Mouse (Mus musculus) limb, embryonic 10.5 days (tissue): ENCODE results near the gene Stx12. TPM values are rescaled to one million over a fixed set of nuclear protein-coding genes. Genes with fewer than 3 reads are reported as not detected.
"Not testable (repeated sequence)": the region's sequence is repeated elsewhere in the genome, so short reads cannot be mapped to it uniquely, and the experiment has no call there.

Source experiments
- DNase-seq: peaks from one replicate; pipeline ENCODE4 v3.0.0-alpha.2; 2017; ENCODE audit warnings: low spot score
- H3K27ac ChIP-seq: fragments of 300-500 bp; sonication (generic); 2 replicates; pipeline ENCODE4 v1.5.1; 2016; ENCODE audit warnings: mild to moderate bottlenecking
- H3K27me3 ChIP-seq: fragments of 300-500 bp; sonication (generic); 2 replicates; pipeline ENCODE4 v1.6.1; 2016; ENCODE audit warnings: low read depth, mild to moderate bottlenecking; ENCODE audit not compliant: poor library complexity, severe bottlenecking
- H3K36me3 ChIP-seq: fragments of 300-500 bp; sonication (generic); 2 replicates; pipeline ENCODE4 v1.6.1; 2016; ENCODE audit warnings: mild to moderate bottlenecking, moderate library complexity
- H3K4me1 ChIP-seq: fragments of 300-500 bp; sonication (generic); 2 replicates; pipeline ENCODE4 v1.6.1; 2016
- H3K4me3 ChIP-seq: fragments of 300-500 bp; sonication (generic); 2 replicates; pipeline ENCODE4 v1.5.1; 2016; ENCODE audit warnings: mild to moderate bottlenecking, moderate library complexity
- H3K9me3 ChIP-seq: fragments of 300-500 bp; sonication (generic); replicated peaks from 2 replicates; pipeline ENCODE4 v1.6.1; 2016; ENCODE audit warnings: mild to moderate bottlenecking
- WGBS: fragments of 180-500 bp; shearing (Covaris S2); methylation state at CpG from one replicate; pipeline ENCODE4 v1.1.7; 2016; 5-methylcytosine and 5-hydroxymethylcytosine counted together
- polyA plus RNA-seq: library from polyadenylated mRNA; unstranded; fragments of >200 nt; fragmentation: Nextera tagmentation; extraction: Ambion mirVana; gene quantifications from 2 replicates; pipeline ENCODE4 v1.2.1, GENCODE M21; 2016

The Stx12 gene
- polyA plus RNA-seq = 45.4 and 52.9 TPM in 2 replicates

DNA sequence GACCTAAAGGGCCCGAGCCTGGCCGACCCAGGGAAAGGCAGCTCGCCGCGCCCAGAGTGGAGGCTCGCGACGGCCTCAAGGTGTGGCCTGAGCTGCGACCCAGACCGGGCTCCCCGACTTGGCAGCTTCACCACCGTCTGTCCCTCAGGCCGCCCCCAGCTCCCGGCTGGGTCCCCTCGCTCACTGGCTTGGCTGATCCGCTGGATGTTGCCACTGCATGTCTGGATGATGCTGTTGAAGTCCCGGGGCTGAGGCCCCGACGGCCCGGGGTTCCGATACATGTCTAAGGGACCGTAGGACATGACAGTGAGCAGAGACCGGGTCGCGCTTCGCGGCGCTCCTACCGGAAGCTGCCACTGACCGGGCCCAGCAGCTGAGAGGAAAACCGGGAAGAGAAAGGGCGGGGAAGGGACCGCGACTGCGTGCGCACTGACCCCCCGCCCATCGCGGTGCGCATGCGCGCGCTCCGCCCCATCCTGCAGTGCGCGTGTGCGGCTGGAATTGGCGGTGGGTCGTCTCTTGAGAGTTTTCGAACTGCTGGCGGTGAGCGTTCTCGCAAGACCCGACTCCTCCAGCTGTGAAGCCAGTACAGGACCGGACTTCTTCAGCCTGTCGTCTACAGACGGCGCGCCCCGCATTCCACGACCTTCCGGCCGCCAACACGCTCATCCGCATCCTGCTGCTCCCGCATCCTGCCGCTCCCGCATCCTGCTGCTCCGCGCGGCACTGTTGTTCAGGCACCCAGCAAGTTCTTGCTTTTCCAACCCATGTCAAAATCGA is at the start of gene Stx12:
Gene Stx12 (minus strand): TSS at position 446 of the 780 bp plus-strand sequence.
- Histone ChIP-seq H3K9me3 (no peaks in the 10 kb centered on the region), H3K27ac (peak within 1 kb of the TSS; percentile 92), H3K4me3 (peak within 1 kb of the TSS; percentile 81), H3K4me1 (peaks cover 24% of the 10 kb centered on the region), H3K27me3 (no peaks in the 10 kb centered on the region), H3K36me3 (peaks cover 22% of the 10 kb centered on the region)
- peak; percentile 91 for DNase-seq
- WGBS = under 1% methylated on average over 72 of the region's 72 CpGs

DNA sequence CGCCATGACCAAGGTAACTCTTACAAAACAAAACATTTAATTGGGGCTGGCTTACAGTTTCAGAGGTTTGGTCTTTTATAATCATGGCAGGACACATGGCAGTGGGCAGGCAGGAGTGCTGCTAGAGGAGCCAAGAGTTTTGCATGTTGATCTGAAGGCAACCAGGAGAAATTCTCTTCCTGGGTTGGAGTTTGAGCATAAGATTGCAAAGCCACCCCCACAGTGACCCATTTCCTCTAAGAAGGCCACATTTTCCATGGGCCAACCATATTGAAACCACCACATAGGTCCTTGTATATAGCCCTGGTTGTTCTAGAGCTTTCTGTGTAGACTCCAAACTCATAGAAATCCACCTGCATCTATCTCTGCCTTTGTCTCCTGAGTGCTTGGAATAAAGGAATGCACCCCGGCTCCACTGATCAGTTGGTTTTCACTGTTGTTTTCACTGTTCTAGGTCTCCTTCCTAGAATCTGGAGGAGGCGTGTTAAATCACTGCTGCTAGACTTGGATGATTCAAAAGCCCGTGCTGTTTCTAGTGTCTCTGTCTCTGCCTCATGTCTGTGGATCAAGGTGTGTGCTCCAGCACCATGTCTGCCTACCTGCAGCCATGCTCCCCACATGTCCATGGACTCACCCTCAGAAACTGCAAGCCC is 48.6 kb upstream of the Stx12 start:
- Histone ChIP-seq H3K9me3 (no peaks in the 10 kb centered on the region), H3K27me3 (no peaks in the 10 kb centered on the region), H3K4me3 (no peak overlapping the region), H3K27ac (no peak overlapping the region), H3K4me1 (peaks cover 14% of the 10 kb centered on the region), H3K36me3 (no peaks in the 10 kb centered on the region)
- DNase-seq = no peak
- WGBS = 85% methylated on average over 4 of the region's 4 CpGs

DNA sequence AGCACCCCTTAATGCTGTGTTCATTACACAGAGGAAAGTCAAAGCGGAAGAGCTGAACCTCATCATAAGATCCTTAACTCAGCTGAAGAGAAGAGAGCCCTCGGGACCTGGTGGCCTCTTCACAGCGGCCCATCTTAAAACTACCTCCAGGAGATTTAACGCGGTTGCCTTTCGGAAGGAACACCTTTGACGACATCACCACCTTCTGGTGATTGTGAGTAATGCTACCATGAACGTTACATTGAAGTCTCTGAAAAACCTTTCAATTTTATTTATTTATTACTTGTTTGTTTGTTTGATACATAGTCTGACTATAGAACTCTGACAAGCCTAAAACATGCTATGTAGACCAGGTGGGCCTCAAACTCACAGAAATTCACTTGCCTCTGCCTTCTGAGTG is 46.5 kb upstream of the Stx12 start:
- H3K27ac ChIP-seq = no peak overlapping the region
- WGBS = 7% methylated on average over 8 of the region's 8 CpGs
- H3K4me3 ChIP-seq = no peak overlapping the region
- no peaks in the 10 kb centered on the region for H3K36me3 ChIP-seq
- H3K4me1 ChIP-seq = peaks cover 11% of the 10 kb centered on the region
- H3K27me3 ChIP-seq = no peaks in the 10 kb centered on the region
- DNase-seq = no peak
- H3K9me3 ChIP-seq = no peaks in the 10 kb centered on the region

DNA sequence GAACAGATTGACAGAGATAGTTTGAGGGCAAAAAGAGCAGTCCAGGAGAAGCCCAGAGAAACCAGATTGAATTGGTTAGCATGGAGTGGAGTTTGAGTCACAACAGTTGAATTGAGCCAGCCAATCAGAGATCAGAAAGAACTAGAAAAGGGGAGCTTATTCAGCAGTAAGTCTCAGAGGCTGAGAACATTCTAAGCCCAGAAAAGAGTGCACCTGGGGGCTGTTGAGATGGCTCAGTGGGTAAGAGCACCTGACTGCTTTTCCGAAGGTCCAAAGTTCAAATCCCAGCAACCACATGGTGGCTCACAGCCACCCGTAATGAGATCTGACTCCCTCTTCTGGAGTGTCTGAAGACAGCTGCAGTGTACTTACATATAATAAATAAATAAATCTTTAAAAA is 42.2 kb upstream of the Stx12 start:
- peaks cover 20% of the 10 kb centered on the region for H3K4me1 ChIP-seq
- H3K4me3 ChIP-seq, H3K36me3 ChIP-seq, DNase-seq, H3K27ac ChIP-seq, H3K27me3 ChIP-seq, H3K9me3 ChIP-seq: not testable (repeated sequence)
- 77% methylated on average over 2 of the region's 2 CpGs for WGBS

DNA sequence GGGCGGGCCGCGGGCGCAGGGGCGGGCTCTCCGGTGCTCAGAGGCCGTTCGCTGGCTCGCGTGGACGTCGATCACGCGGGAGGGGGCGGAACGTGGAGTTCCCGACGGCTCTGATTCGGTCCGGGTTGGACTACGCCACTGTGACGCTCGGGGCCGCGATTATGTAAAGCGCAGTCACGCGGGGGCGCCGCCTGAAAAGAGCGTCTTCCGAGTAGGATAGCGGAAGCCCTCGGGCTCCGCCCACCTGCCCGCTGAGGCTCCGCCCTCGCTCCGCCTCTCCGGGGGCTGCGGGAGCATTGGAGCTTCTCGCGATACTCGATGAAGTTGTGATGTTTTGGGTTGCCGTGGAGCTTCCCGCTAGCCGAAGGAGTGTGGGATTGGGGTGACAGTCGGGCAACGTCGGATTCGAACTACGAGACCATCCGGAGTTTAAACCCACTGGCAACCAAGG is 38.3 kb upstream of the Stx12 start, which contains the start of gene Fam76a:
Gene Fam76a (minus strand): TSS at position 1 of the 451 bp plus-strand sequence.
- no peaks in the 10 kb centered on the region for H3K9me3 ChIP-seq
- peak; percentile 99 for DNase-seq
- H3K27me3 ChIP-seq = no peaks in the 10 kb centered on the region
- peak within 1 kb of the TSS; percentile 79 for H3K4me3 ChIP-seq
- WGBS = under 1% methylated on average over 53 of the region's 53 CpGs
- H3K27ac ChIP-seq = peak within 1 kb of the TSS; percentile 85
- peaks cover 24% of the 10 kb centered on the region for H3K36me3 ChIP-seq
- peaks cover 24% of the 10 kb centered on the region for H3K4me1 ChIP-seq

DNA sequence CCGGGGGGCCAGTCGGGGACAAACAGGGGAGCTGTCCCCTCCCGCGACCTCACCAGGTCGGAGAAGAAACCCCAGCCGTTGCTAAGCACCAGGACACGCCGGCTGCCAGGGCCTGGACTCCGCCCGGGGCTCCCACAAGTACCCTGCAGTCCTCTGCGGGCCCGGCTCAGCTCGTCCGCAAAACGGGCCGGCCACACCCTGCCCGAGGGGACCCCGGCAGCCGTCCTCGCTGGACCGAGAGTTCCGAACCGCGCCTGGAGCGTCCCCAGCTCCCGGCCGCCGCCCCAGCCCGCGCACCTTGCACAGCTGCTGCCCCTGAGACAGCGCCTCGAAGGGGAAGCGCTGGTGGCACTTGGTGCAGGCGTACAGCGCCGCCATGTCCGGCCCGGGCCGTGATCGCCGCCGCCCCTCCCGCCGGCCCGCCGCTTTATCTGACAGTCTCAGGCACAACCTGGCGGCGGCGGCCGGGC is 37.8 kb upstream of the Stx12 start:
- Histone ChIP-seq H3K9me3 (no peaks in the 10 kb centered on the region), H3K4me1 (peaks cover 24% of the 10 kb centered on the region), H3K4me3 (peak overlapping the region; percentile 79), H3K27ac (peak overlapping the region; percentile 85), H3K36me3 (peaks cover 27% of the 10 kb centered on the region), H3K27me3 (no peaks in the 10 kb centered on the region)
- DNase-seq = peak; percentile 70
- 1% methylated on average over 45 of the region's 50 CpGs for WGBS

DNA sequence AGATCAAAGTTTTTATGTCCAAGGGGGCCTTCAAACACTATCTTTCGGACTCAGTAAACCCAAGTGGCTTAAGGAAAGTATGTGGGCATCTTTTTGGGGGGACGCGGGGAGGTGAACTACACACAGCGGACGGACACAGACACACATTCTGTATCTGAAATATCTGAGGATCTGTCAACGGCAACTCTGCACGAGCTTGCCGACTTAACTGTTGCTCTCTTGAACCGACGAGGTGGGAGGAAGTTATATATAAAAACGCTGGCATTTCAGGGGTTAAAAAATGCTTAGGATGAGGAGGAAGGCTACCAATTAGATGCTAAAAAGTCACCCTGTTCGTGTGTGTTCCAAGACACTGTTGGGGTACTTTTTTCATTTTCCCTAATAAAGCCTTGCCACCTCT is 37.2 kb upstream of the Stx12 start:
- Histone ChIP-seq H3K4me1 (peaks cover 24% of the 10 kb centered on the region), H3K27me3 (no peaks in the 10 kb centered on the region), H3K36me3 (peaks cover 31% of the 10 kb centered on the region), H3K4me3 (peak overlapping the region; percentile 79), H3K27ac (0 out of 2 replicates have a peak overlapping the region, but pooled peaks have one; percentile 85), H3K9me3 (no peaks in the 10 kb centered on the region)
- DNase-seq = no peak
- WGBS = 44% methylated on average over 12 of the region's 12 CpGs

DNA sequence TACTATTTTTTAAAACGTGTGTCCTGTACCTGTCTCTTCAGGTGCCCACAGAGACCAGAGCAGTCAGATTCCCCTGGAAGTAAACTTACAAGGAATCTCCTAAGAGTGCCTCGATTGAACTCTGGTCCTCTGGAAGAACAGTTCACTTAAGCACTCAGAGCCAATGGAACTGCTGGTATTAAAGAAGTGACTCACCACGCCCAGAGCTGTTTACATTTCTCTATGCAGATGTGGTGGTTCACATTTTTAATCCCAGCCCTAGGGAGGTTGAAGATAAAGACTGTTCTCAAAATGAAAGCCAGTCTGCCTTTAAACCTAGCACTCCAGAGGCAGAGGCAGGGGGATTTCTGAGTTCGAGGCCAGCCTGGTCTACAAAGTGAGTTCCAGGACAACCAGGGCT is 35.9 kb upstream of the Stx12 start:
- no peak for DNase-seq
- H3K27ac ChIP-seq = no peak overlapping the region
- H3K36me3 ChIP-seq = peaks cover 44% of the 10 kb centered on the region
- no peaks in the 10 kb centered on the region for H3K27me3 ChIP-seq
- no peaks in the 10 kb centered on the region for H3K9me3 ChIP-seq
- H3K4me1 ChIP-seq = peaks cover 24% of the 10 kb centered on the region
- 94% methylated on average over 4 of the region's 4 CpGs for WGBS
- no peak overlapping the region for H3K4me3 ChIP-seq

DNA sequence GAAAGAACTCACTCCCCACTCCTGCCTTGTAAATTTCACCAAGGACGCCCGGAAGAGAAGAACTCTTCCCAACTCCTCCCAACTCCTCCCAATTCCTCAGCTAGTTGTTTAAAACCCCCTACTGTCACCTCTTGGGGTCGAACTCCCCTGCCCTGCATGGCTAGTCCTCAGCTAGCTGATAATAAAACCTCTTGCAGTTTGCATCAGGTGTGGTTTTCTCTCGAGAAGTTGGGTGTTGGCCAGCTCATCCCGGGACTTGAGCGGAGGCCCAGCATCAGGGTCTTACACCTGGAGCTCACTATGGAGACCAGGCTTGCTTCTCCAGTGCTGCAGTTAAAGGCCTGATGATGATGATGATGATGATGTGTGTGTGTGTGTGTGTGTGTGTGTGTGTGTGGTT is 34.2 kb upstream of the Stx12 start:
- WGBS = 84% methylated on average over 6 of the region's 6 CpGs
- not testable (repeated sequence) for H3K27ac ChIP-seq, H3K27me3 ChIP-seq, DNase-seq, H3K9me3 ChIP-seq, H3K4me3 ChIP-seq
- Histone ChIP-seq H3K36me3 (peaks cover 59% of the 10 kb centered on the region), H3K4me1 (peaks cover 15% of the 10 kb centered on the region)

DNA sequence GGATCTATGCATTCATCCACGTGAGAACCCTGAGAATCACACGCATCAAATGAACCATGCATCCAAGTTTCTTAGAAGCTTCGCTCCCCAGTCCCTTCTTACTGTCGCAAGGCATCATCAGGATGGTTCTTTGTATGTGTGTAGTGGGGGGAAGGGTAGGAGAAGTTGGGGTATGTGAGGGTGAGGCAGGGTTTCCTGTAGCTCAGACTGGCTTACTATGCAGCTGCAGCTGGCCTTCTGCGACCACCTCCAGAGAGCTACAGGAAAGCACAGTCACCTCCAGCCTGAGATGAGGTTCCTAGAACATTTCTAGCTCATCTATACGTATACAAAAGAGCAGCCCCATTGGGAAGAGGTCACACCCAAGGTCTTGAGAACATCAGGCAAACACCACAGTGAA is 27.8 kb upstream of the Stx12 start:
- Histone ChIP-seq H3K27ac (no peak overlapping the region), H3K36me3 (peaks cover 86% of the 10 kb centered on the region), H3K4me1 (no peaks in the 10 kb centered on the region), H3K9me3 (no peaks in the 10 kb centered on the region), H3K27me3 (no peaks in the 10 kb centered on the region), H3K4me3 (no peak overlapping the region)
- 95% methylated on average over 6 of the region's 6 CpGs for WGBS
- no peak for DNase-seq

DNA sequence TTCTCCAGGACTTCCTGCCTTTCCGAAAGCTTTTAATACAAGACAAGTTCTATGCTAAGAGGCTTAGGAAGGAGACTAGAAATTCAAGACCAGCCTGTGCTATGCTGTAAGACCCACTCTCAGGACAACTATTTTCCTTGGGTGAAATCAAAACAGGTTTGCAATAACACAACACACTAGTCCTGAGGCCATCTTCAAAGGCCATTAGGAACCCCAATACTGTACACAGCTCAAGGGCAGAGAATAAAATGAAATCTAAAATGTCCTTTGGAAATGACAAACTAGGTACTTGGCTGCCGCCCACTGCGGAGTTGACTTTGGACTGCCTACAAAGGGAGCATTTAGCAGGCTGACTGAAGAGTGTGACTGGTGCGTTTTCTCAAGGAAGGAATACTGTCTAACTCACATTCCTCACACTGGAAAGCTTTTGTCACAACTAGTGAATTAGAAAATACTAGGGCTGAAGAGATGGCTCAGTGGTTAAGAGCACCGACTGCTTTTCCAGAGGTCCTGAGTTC is 21.6 kb upstream of the Stx12 start:
- Histone ChIP-seq H3K4me1 (no peaks in the 10 kb centered on the region; the same call in 1 of the 2 replicates), H3K4me3 (no peak overlapping the region), H3K27ac (no peak overlapping the region), H3K36me3 (peaks cover 74% of the 10 kb centered on the region), H3K27me3 (no peaks in the 10 kb centered on the region), H3K9me3 (no peaks in the 10 kb centered on the region)
- 95% methylated on average over 5 of the region's 5 CpGs for WGBS
- no peak for DNase-seq

DNA sequence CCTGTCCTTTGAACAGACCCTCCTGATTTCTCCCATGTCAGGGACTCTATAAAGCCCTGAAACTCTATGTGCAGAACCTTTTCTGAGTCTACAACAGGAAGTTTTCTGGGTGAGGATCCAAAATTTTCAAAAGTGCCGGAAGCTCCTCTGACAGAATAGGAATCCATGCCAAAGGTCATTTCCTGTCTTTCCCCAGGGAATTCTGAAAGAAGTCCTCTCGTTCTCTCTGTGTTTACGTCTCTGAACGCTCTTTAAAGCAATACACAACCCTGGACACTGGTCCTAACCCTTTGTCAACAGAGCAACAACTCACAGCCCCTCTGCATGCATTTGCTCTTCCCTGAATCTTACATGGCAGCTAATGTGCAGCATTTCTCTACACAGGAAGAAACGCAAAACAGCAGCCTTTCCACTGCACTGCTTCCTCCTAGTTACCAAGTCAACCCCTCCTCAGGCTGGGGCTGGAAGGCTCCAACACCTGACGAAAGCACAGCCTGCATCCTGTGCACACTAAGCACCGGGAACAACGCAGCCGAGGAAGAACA is 20.5 kb upstream of the Stx12 start:
- Histone ChIP-seq H3K4me3 (no peak overlapping the region), H3K27me3 (no peaks in the 10 kb centered on the region), H3K9me3 (no peaks in the 10 kb centered on the region), H3K4me1 (no peaks in the 10 kb centered on the region; the same call in 1 of the 2 replicates), H3K36me3 (peaks cover 69% of the 10 kb centered on the region), H3K27ac (no peak overlapping the region)
- no peak for DNase-seq
- WGBS = 75% methylated on average over 9 of the region's 9 CpGs

DNA sequence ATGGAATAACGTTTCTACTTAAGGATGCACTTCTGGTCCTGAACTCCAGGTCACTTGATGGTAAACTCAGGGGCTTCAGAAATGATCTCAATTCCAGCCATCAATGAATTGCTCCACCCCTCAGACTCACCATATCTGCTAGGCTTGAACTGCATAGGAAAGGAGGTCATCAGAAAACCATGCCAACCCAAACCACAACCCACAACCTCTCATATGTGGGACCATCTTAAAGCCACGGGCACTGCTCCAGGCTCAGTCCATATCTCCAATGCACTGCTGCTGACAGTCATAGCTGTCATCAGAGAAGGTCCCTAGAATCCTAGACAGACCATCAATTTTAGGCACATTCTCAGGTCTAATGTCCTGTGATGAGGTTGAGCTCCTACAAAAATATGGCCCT is 19.8 kb upstream of the Stx12 start:
- Histone ChIP-seq H3K4me1 (no peaks in the 10 kb centered on the region; the same call in 1 of the 2 replicates), H3K4me3 (no peak overlapping the region), H3K36me3 (peaks cover 61% of the 10 kb centered on the region), H3K27me3 (no peaks in the 10 kb centered on the region), H3K27ac (no peak overlapping the region), H3K9me3 (no peaks in the 10 kb centered on the region)
- 91% methylated on average over 2 of the region's 2 CpGs for WGBS
- no peak for DNase-seq
